Mouse (Mus musculus) megakaryocyte, embryonic 14.5 days (primary cell): ENCODE measurements around the gene Akr1b7.

Experiments used
- FLI1 ChIP-seq: IDR thresholded peaks from 2 replicates; pipeline ENCODE4 v1.6.1; 2012; ENCODE audit warnings: low read length, inconsistent platforms, mixed read lengths
- GATA1 ChIP-seq: IDR thresholded peaks from 3 replicates; pipeline ENCODE4 v1.6.1; 2012; ENCODE audit warnings: mixed read lengths, low read length, inconsistent platforms, borderline replicate concordance

GRCm38 (mm10) chr6:34412688-34413087 is 554 bp downstream of the Akr1b7 start:
- TF ChIP-seq GATA1 (no peak), FLI1 (no peak)
